Mouse (Mus musculus) lung, adult 18-20 months (tissue): ENCODE measurements around the gene Htr5b.

Experiments used
- DNase-seq, 2 experiments: peaks; one replicate each; pipeline ENCODE4 v3.0.0; 2022; ENCODE audit warnings: mixed read lengths in 2 of 2

Gene Htr5b

DNA sequence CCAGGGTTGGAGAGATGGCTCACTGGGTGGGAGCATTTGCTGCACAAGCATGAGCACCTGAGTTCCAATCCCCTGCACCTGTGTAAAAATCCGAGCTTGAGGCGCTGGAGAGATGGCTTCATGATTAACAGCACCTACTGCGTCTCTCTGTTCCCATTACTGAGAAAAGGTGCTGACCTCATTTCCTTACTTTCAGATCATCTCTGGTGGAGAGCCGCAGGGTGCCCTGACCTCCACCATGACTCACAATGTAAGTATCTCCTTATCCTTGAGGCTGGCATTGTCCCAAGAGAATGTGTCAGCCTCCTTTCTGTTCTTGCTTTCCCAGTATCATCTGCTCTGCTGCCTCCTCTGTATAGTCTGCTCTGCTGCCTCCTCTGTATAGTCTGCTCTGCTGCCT lies 45.2 kb downstream of the Htr5b start:
- DNase-seq = no peak

DNA sequence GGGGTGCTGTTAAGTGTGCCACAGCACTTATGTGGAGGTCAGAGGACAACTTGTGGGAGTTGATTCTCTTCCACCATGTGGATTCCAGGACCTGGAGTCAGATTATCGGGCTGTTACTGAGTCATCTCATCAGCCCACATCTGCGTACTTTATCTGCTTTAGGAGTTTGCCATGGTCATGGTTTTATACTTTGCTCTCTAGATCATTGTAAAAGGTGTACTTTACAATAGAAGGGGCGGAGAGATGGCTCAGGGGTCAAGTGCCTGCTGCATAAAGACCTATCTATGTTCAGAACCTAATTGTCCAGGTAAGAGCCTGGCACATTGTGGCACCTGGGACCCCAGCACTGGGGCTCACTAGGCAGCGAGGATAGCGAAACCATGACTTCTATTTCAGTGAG lies 48.9 kb downstream of the Htr5b start:
- DNase-seq = no peak

DNA sequence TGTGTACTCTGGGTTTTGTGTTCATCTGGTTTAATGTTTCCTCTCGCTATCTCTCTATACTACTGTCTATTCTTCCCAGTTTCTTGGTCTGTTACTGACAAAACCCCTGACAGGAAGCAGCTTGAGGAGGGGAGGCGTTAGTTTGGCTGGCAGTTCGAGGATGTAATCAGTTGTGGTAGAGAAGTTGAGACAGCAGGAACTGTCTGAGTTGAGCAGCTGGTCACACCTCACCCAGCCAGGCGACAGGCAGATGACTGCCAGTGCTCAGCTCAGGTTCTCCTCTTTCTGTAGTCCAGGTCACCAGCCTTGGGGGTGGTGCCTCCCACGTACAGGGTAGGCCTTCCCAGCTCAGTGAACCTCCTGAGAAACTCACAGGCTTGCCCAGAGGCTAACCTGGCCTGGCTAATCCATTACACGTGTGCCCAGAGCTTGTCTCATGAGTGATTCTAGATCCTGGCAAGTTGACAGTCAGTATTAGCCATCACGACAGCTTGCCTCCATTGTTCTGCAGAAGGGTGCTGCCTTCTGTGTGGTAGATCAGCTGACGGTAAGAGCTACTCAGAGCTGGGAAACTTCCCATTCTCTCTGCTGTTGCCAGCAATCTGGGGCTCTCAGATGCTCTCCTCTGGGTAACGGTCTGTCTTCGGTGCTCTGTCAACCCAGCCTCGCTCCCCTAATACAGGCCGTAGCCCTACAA lies 49.8 kb downstream of the Htr5b start:
- DNase-seq = no peak

DNA sequence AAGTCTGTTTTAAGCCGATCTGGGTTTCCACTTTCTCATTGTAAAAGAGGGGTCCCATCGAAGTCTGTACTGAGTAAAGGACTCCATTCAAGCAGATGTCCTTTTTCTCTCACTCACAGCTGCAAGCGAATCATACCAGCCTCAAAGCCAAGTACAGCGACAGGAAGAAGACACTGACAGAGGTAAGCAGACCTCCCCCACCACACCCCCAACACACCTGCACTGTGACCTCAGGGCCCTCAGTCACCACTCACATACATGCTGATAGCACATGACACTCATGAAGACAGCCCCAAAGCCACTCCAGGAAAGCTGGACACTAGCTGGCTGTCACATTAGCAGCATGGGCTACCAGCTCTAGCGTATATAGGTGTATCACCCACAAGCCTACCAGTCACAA lies 50.5 kb downstream of the Htr5b start:
- no peak for DNase-seq

DNA sequence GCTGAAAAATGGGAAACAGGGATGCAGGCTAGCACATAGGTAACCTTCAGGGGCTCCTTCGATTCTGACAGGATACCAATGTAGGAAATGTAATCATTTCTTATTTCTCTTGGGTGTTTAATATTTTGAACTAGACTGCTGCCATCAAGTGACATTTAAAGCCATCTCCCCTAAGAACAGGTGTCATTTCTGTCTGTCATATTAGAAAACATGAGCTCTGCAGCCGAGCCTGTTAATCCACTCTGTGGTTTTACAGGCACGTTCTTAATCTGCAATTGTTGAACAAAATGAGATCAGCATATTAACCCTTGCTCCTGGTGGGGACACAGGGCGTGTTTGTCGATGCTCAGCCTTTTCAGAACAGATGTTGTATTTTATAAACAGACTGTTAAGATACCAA lies 56.8 kb downstream of the Htr5b start:
- DNase-seq = no peak

DNA sequence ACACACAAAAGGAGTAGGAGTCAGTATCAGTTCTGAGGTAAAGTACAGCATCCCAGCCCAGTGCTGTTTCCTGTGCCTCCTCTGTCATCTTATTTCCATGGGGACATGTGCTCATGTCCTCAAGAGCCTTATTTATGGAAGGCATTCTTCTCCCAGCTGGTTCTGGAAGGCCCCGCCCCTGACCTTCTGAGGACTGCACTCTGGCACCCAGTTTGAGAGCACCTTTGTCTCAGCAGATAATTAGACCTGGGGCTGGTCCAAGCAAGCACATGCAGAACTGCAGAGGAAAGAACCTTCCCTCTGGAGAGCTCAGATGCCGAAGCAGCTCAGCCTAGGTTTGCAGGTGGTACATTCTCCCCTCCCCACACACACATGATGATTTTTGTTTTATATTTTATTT lies 60.0 kb downstream of the Htr5b start:
- no peak for DNase-seq

DNA sequence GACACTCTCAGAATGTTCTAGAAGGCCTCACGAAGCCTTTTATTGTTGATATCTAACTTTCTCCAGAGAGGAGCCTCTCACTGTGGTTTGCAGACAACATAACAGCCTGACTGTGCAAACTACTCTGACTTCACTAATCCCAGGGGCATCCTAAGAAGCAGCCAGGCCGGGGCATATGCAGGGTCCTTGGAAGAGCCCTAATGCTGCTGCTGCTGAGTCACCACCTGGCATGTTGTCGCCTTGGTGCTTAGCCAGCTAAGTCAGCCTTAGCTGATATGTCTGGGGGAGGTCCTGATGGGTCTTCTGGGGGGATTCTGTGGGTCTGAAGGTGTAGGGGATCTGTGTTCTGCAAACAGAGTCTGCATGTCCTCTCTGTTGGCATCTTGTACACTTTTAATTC lies 62.0 kb downstream of the Htr5b start:
- DNase-seq = no peak

DNA sequence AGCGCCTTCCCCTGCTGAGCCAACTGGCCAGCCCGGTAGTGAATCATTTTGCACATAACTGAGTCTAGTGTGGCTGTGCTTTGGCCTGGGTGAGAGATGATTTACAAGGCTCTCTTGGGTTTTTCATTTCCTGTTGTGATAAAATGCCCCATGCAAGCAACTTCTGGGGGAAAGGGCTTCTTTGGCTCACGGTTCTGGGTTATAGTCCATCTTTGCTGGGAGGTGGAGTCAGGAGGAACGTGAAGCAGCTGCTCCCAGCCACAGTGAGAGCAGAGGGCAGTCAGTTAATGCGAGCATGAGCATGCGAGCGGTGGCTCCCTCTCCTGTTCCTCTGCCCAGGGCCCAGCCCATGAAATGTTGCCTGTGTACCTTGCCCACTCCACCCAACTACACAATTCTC lies 64.5 kb downstream of the Htr5b start:
- DNase-seq = no peak

DNA sequence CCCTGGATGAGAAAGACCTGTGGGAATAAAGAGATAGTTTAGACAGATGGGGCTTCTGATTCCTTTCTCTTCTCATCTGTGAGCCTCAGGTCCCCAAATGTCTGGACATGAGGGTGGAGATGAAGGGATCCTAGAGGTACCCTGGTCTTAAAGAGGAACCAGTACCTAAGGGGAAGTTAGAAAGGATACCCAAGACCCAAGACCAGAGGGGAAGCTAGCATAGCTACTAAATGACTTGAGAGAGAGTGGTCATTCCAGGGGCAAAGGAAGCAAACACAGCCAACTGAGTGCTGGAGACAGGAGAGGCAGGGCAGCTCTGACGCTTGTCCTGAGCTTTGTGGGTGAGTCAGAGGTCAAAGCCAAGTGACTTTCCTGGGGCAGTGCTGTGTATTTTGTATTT lies 65.6 kb downstream of the Htr5b start:
- DNase-seq = no peak

DNA sequence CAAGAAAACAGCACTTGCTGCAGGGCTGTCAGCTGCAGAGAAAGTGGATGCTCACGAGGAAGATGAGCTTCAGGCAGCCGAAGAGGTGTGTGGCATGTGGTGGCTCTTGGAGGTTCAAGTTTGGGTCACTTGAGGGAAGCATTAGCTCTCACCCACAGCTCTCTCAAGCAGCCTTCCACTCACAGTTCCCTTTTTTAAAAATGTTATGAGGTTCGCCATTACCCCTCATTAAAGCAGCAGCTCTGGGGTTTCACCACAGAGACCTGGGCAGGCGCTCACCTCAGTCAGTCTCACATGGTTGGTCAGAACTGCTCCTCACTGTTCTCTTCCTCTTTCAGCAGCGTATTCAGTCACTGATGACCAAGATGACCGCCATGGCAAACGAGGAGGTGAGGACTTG lies 66.4 kb downstream of the Htr5b start:
- DNase-seq = no peak

DNA sequence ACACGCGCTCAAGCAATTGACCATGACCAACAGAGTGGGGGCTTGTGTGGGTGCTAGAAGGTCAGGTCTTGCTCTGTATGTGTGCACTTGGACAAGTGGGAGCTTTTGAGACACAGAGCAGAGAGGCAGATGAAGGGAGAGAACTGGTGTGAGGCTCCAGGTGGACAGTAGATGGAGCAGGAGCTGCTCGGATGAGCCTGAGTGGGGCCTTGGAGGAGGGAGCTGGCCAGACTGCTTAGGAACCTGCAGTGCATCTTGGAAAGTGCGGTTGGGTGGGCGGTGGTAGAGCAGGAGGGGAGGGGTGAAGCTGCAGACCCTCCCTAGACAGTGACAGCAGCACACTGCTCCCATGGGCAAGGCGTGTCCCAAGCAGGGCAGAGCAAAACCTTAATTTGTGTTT lies 68.2 kb downstream of the Htr5b start:
- DNase-seq = no peak
